Mouse (Mus musculus): ENCODE results near the gene Sema3g.

GRCm38 (mm10) chr14:31197547-31198516, 19.8 kb upstream of the Sema3g start:
- TF ChIP-seq POLR2A (IDR thresholded peaks at IDR 0.05; ENCODE audit: low read depth, low read length) (0 out of 2 replicates have a peak, but pooled peaks have one; percentile 21), CTCF (IDR thresholded peaks at IDR 0.05; ENCODE audit: borderline replicate concordance, insufficient read depth, low read length) (no peak)
